Mouse (Mus musculus) forebrain, embryonic 12.5 days (tissue): ENCODE results near the gene Ccin. TPM values are rescaled to one million over a fixed set of nuclear protein-coding genes. Genes with fewer than 3 reads are reported as not detected.

Experiments
- ATAC-seq: fragments of 200-750 bp; cut with Nextera tagmentation; 2 replicates; pipeline ENCODE4 v1.8.0; 2017; ENCODE audit warnings: moderate TSS enrichment; ENCODE audit not compliant: low FRiP score
- H3K27ac ChIP-seq: fragments of 300-500 bp; sonication (generic); 2 replicates; pipeline ENCODE4 v1.5.1; 2016; ENCODE audit warnings: mild to moderate bottlenecking
- H3K27me3 ChIP-seq: fragments of 300-500 bp; sonication (generic); 2 replicates; pipeline ENCODE4 v1.6.1; 2016; ENCODE audit warnings: mild to moderate bottlenecking
- H3K36me3 ChIP-seq: fragments of 300-500 bp; sonication (generic); replicated peaks from 2 replicates; pipeline ENCODE4 v1.6.1; 2016; ENCODE audit warnings: mild to moderate bottlenecking
- H3K4me1 ChIP-seq: fragments of 300-500 bp; sonication (generic); 2 replicates; pipeline ENCODE4 v1.6.1; 2016
- H3K4me2 ChIP-seq: fragments of 300-500 bp; sonication (generic); 2 replicates; pipeline ENCODE4 v1.6.1; 2016; ENCODE audit warnings: mild to moderate bottlenecking, moderate library complexity
- H3K4me3 ChIP-seq: fragments of 300-500 bp; sonication (generic); replicated peaks from 2 replicates; pipeline ENCODE4 v1.5.1; 2016; ENCODE audit warnings: mild to moderate bottlenecking
- H3K9ac ChIP-seq: fragments of 300-500 bp; sonication (generic); 2 replicates; pipeline ENCODE4 v1.6.1; 2016; ENCODE audit warnings: mild to moderate bottlenecking
- H3K9me3 ChIP-seq: fragments of 300-500 bp; sonication (generic); 2 replicates; pipeline ENCODE4 v1.6.1; 2016
- WGBS: fragments of 180-500 bp; shearing (Covaris S2); methylation state at CpG from one replicate; pipeline ENCODE4 v1.1.7; 2016; 5-methylcytosine and 5-hydroxymethylcytosine counted together
- polyA plus RNA-seq: library from polyadenylated mRNA; unstranded; fragments of >200 nt; fragmentation: Nextera tagmentation; extraction: Ambion mirVana; gene quantifications from 2 replicates; pipeline ENCODE4 v1.2.1, GENCODE M21; 2016

Ccin gene
- polyA plus RNA-seq, 1 experiment from 2014 or later = 0.09 TPM

DNA sequence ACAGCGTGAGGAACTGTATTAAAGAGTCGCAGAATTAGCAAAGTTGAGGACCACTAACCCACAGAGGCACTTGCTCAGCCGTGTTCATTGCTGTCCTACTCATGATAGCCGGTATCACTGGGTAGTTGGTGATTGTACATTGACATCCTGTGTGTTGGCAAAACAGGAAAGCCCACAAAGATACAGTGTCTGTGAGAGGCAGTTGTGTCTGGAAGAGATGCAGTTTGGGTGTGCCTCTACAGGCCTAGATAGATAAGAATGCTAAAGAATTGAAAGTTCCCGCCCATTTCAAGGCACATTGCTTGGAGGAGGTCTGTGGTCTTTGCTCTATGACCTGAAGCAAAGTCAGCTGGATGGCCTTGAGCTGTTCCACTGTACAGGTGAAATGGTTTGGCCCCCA lies 20.8 kb downstream of the Ccin start, which contains the start of gene Clta:
Gene Clta, plus strand, starts transcription at position 327 of the 400 bp plus-strand sequence.
- ATAC-seq = no peak
- Histone ChIP-seq H3K4me1 (no peaks in the 10 kb centered on the region), H3K9ac (no peak within 1 kb of the TSS), H3K27me3 (no peaks in the 10 kb centered on the region), H3K27ac (no peak within 1 kb of the TSS), H3K4me2 (no peak within 1 kb of the TSS), H3K36me3 (no peaks in the 10 kb centered on the region), H3K4me3 (no peak within 1 kb of the TSS), H3K9me3 (no peaks in the 10 kb centered on the region)
- 92% methylated on average over 5 of the region's 5 CpGs for WGBS

DNA sequence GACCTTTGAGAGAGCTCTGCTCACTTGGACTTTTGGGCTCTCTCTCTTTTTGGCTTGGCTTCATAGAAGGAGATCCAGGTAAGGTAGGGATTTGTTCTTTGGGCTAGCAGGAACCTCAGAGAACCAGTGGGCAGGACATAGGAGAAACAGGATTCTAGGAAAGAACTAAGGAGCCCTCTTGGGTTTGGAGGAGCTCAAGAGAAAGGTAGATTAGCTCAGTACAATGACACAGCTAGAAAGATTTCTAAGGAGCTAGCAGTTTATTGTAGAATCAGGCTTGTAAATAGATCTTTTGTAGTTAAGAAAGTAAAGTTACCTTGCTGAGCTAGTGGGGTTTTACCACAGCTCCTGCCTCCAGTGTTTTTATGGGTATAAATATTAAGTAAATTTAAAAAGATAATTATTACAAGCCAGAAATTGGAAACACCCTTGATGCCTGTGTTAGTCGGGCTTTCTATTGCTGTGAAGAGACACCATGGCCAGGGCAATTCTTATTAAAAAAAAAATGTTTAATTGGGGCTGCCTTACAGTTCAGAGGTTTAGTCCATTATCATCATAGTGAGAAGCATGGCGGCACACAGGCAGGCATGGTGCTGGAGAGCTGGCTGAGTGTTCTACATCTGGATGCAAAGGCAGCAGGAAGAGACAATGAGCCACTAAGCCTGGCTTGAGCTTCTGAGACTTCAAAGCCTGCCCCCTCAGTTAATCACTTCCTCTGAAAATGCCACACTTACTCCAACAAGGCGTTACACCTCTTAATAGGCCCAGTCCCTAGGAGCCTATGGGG lies 21.5 kb downstream of the Ccin start:
- ATAC-seq = no peak
- H3K27ac ChIP-seq = no peak overlapping the region
- H3K27me3 ChIP-seq = no peaks in the 10 kb centered on the region
- no peak overlapping the region for H3K4me2 ChIP-seq
- no peaks in the 10 kb centered on the region for H3K4me1 ChIP-seq
- H3K36me3 ChIP-seq = no peaks in the 10 kb centered on the region
- no peak overlapping the region for H3K4me3 ChIP-seq
- no peaks in the 10 kb centered on the region for H3K9me3 ChIP-seq
- 66% methylated on average over 3 of the region's 3 CpGs for WGBS
- no peak overlapping the region for H3K9ac ChIP-seq

DNA sequence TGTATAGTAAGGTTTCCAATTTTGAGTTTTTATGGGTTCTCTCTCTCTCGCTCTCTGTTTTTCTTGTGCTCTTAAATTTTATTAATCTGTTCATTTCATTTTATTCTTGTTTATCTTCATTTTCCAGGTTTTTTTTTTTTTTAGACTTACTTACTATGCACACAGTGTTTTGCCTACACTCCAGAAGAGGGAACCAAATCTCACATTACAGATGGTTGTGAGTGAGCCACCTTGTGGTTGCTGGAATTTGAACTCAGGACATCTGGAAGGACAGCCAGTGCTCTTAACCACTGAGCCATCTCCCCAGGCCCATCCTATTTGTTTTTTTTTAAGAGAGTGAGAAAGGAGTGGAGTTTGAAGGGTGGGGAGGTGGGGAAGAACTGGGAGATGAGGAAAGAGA lies 26.9 kb downstream of the Ccin start:
- Histone ChIP-seq H3K36me3 (no peaks in the 10 kb centered on the region), H3K4me1 (peaks cover 20% of the 10 kb centered on the region), H3K9me3 (no peaks in the 10 kb centered on the region), H3K27me3 (no peaks in the 10 kb centered on the region), H3K4me2 (no peak overlapping the region), H3K9ac (no peak overlapping the region), H3K27ac (no peak overlapping the region), H3K4me3 (no peak overlapping the region)
- ATAC-seq = no peak
- WGBS = 96% methylated on average over 1 of the region's 1 CpGs

DNA sequence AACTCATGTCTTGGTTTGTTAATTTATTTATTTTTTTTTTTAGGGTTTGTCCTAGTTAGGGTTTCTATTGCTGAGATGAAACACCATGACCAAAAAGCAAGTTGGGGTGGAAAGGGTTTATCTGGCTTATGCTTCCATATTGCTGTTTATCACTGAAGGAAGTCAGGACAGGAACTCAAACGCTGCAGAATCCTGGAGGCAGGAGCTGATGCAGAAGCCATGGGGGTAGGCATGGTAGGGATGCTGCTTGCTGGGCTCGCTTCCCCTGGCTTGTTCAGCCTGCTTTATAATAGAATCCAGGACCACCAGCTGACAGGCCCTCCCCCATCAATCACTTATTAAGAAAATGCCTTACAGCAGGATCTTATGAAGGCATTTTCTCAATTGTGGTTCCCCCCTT lies 27.6 kb downstream of the Ccin start:
- H3K4me2 ChIP-seq = no peak overlapping the region
- ATAC-seq = no peak
- H3K4me1 ChIP-seq = peaks cover 20% of the 10 kb centered on the region
- no peaks in the 10 kb centered on the region for H3K27me3 ChIP-seq
- 43% methylated on average over 2 of the region's 2 CpGs for WGBS
- H3K9me3 ChIP-seq = no peaks in the 10 kb centered on the region
- no peak overlapping the region for H3K27ac ChIP-seq
- no peak overlapping the region for H3K9ac ChIP-seq
- H3K36me3 ChIP-seq = 0 out of 2 replicates have a peak, but pooled peaks cover 2% of the 10 kb centered on the region
- no peak overlapping the region for H3K4me3 ChIP-seq

DNA sequence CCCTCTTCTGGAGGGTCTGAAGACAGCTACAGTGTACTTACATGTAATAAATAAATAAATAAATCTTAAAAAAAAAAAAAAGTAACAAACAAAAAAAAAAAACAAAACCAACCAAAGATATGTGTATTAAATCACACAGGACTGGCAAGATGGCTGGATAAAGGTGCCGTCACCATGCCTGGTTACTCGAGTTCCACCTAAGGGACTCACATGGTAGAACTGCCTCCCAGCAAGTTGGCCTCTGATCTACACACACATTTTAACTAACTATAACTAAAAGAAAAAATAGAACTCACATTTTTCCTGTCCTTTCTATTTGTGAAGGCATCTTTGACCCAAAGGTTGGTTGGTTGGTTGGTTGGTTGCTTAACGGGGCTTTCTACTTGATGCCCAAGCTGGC lies 28.5 kb downstream of the Ccin start:
- 84% methylated on average over 3 of the region's 3 CpGs for WGBS
- Histone ChIP-seq H3K27ac (0 out of 2 replicates have a peak overlapping the region, but pooled peaks have one; percentile 70), H3K9ac (peak overlapping the region; percentile 91), H3K27me3 (no peaks in the 10 kb centered on the region), H3K4me3 (peak overlapping the region; percentile 97), H3K36me3 (0 out of 2 replicates have a peak, but pooled peaks cover 4% of the 10 kb centered on the region), H3K9me3 (no peaks in the 10 kb centered on the region), H3K4me2 (peak overlapping the region; percentile 99), H3K4me1 (peaks cover 20% of the 10 kb centered on the region)
- ATAC-seq = no peak

DNA sequence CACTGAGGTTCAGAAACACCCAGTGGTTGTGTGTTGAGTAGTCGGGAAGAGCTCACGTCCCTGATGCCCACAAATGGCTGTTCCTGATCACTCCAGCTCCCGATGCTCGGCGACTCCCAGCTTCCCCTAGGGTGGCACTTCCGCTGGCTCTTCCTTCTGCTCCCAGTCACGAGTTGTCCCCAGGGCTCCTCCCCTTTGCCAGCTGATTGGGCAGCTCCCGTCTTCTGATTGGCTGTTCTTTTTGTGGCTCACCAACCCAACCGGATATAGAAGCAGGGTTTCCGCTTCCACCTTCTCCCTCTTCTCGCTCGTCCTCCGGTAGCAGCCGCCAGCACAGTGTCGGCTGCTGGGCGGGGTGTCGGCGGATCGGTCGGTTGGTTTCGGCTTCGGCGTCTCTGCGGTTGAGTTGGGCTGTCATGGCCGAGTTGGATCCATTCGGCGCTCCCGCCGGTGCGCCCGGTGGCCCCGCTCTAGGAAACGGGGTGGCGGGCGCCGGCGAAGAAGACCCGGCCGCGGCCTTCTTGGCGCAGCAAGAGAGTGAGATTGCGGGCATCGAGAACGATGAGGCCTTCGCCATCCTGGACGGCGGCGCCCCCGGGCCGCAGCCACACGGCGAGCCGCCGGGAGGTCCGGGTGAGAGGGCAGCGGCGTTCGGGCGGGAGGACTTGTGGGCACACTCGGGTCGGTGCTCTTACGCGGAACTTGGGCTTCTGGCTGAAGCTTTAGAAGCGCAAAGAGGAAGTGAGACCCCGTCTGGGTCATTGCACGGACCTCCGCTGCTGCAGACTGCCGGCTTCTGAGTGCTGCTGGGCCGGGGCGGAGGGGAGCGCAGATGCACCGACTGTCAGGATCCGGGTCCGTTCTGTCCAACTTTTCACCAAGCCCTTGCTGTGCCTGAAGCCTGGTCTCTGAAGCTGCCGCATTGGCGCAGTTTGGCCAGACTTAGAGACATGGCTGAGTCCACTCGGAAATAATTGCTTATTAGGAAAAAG lies 29.4 kb downstream of the Ccin start:
- peak overlapping the region; percentile 70 for H3K27ac ChIP-seq
- H3K4me1 ChIP-seq = peaks cover 20% of the 10 kb centered on the region
- H3K9ac ChIP-seq = peak overlapping the region; percentile 91

DNA sequence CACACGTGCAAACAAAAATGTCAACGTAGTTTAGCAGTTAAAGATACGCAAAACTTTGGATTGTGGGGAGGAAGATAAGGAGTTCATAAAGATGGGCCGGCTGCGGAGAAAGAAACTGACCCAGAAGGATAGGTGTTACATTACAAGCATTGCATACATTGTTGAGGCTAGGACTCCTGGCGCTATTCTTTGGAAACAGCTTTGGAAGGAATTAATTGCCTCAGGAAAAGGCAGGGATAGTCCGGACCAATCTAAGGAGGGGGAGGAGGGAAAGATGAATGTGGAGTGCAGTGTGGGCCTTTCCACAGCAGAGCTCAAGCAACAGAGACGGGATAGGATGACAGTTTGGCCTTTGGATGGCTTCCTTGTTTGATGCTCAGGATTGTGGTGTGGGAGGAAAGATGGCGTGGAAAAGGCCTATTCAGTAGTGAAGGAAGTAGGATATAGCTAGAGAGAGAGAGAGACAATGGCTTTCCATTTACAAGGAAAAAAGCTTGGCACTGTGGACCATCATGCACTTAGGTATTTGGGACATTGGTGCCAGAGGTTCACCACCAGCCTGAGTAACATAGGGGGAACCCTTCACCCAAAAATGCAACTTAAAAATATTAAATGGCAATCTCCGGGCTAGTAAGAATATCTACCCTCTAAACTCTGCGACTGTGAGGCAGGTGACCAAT lies 30.2 kb downstream of the Ccin start:
- H3K4me3 ChIP-seq = peak overlapping the region; percentile 97
- H3K27ac ChIP-seq = no peak overlapping the region
- no peaks in the 10 kb centered on the region for H3K9me3 ChIP-seq
- H3K4me2 ChIP-seq = peak overlapping the region; percentile 99
- no peaks in the 10 kb centered on the region for H3K27me3 ChIP-seq
- no peak for ATAC-seq
- 0 out of 2 replicates have a peak, but pooled peaks cover 6% of the 10 kb centered on the region for H3K36me3 ChIP-seq
- peaks cover 20% of the 10 kb centered on the region for H3K4me1 ChIP-seq
- H3K9ac ChIP-seq = peak overlapping the region; percentile 91
- 23% methylated on average over 11 of the region's 11 CpGs for WGBS

More for the DNA sequence above, 29.4 kb downstream of the Ccin start:
- Histone ChIP-seq H3K9me3 (no peaks in the 10 kb centered on the region), H3K4me2 (peak overlapping the region; percentile 99), H3K4me3 (peak overlapping the region; percentile 97), H3K27me3 (no peaks in the 10 kb centered on the region), H3K36me3 (0 out of 2 replicates have a peak, but pooled peaks cover 6% of the 10 kb centered on the region)
- under 1% methylated on average over 77 of the region's 77 CpGs for WGBS
- peak; percentile 99 for ATAC-seq

DNA sequence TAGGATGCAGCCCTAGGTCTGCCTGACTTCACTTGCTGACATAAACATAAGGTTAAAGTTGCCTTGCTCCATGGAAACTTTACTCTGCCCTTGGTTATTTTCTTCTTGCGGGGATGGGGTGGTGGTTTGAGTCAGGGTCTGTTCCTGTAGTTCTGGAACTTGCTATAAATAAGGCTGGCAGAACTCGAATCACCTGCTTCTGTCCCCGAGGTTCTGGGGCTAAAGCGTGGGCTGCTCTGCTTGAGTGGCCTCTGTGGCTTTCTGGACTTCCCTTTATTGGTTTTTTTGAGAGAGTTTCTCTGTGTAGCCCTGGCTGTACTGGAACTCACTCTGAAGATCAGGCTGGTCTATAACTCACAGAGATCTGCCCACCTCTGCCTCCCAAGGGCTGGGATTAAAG lies 32.8 kb downstream of the Ccin start:
- no peak for ATAC-seq
- no peak overlapping the region for H3K4me2 ChIP-seq
- H3K9ac ChIP-seq = no peak overlapping the region
- no peak overlapping the region for H3K27ac ChIP-seq
- H3K9me3 ChIP-seq = no peaks in the 10 kb centered on the region
- H3K27me3 ChIP-seq = no peaks in the 10 kb centered on the region
- peaks cover 20% of the 10 kb centered on the region for H3K4me1 ChIP-seq
- H3K36me3 ChIP-seq = peaks cover 30% of the 10 kb centered on the region
- H3K4me3 ChIP-seq = no peak overlapping the region
- 95% methylated on average over 4 of the region's 4 CpGs for WGBS

DNA sequence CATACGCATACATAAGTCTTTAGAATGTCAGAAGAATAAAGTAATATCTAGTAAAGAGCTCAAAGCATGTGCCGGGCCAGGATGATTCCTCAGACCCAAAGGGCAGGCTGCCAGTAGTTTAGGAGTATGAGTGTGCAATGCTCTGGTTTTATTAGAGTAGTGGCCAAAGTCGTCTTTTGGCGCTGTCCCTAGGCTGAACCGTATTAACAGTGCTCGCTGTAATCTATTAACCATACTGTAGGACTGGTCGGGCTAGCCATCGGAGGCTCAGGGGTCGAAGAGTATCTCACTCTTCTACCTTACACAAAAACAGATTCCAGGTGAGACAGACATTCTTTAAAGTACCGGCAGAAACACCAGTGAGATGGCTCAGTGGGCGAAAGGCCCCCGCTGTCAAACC lies 33.5 kb downstream of the Ccin start:
- Histone ChIP-seq H3K9me3 (no peaks in the 10 kb centered on the region), H3K36me3 (peaks cover 37% of the 10 kb centered on the region), H3K4me2 (no peak overlapping the region), H3K4me3 (no peak overlapping the region), H3K27me3 (peaks cover 2% of the 10 kb centered on the region; the same call in 1 of the 2 replicates), H3K27ac (no peak overlapping the region), H3K9ac (no peak overlapping the region), H3K4me1 (peaks cover 19% of the 10 kb centered on the region)
- ATAC-seq = no peak
- WGBS = 96% methylated on average over 12 of the region's 12 CpGs

DNA sequence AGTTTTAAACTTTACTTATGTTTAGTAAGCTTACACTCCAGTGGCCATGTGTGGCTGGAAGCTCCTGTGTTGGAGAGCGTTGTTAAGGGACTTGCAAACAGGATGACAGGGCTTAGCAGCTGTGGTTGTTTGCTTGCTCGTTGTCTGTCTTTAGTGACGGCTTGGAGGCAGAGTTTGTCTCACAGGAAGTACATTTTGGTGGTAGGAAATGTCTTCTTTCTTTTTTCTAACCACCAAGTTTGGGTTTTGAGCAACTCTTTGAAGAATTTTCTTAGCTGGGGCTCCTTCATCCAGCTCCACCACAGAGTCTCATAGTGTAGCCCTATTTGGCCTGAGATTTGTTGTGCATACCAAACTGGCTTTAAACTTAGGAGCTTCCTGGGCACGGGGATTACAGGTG lies 39.0 kb downstream of the Ccin start:
- Histone ChIP-seq H3K4me1 (no peaks in the 10 kb centered on the region), H3K27me3 (peaks cover 44% of the 10 kb centered on the region), H3K36me3 (peaks cover 87% of the 10 kb centered on the region), H3K9me3 (no peaks in the 10 kb centered on the region), H3K27ac (no peak overlapping the region), H3K4me3 (no peak overlapping the region), H3K9ac (no peak overlapping the region), H3K4me2 (no peak overlapping the region)
- no peak for ATAC-seq
- WGBS = 89% methylated on average over 4 of the region's 4 CpGs

DNA sequence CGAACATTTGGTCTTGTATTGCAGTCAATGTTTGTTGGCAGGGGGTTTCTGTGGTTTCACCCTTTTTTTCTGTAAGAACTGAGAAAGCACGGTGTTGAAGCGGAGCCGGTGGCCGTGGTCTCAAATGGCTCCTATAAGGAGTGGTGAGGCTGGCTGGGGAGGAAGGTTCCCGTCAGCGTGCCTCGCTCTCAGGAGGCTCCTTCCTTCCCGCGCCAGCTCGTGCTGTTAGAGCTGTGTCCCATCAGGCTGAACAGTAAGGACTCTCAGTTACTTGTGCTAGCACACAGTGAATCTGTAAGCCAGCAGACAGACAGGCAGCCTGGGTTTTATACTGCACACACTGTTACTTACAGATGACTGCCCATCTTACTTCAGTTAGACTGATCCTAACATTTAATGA lies 39.5 kb downstream of the Ccin start:
- 89% methylated on average over 11 of the region's 11 CpGs for WGBS

DNA sequence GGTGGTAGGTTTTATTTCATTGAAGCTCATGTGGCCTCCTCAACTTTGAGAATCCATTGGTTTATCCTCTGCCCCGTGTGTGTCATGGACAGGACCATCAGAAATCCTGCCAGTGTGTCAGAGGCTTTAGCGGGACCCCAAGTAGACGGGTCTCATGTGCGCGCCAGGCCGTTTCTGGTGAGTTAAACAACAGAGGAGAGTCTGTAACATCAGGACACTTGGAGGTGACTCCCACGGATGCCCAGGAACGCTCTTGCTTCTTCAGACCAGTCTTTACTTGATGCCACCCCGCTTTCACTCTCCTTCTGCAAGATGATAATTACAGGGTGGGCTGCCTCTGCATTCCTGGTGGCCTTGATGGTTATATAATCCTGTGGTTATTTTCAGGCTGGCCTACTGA lies 40.4 kb downstream of the Ccin start:
- Histone ChIP-seq H3K27ac (no peak overlapping the region), H3K27me3 (peaks cover 52% of the 10 kb centered on the region), H3K9me3 (no peaks in the 10 kb centered on the region), H3K9ac (no peak overlapping the region), H3K4me2 (no peak overlapping the region), H3K4me3 (no peak overlapping the region), H3K4me1 (peaks cover 13% of the 10 kb centered on the region), H3K36me3 (peaks cover 99% of the 10 kb centered on the region)
- 96% methylated on average over 9 of the region's 9 CpGs for WGBS
- ATAC-seq = no peak

More for the DNA sequence above, 39.5 kb downstream of the Ccin start:
- no peak overlapping the region for H3K9ac ChIP-seq
- H3K4me1 ChIP-seq = peaks cover 4% of the 10 kb centered on the region; the same call in 1 of the 2 replicates
- no peak overlapping the region for H3K27ac ChIP-seq
- ATAC-seq = no peak
- no peak overlapping the region for H3K4me2 ChIP-seq
- H3K36me3 ChIP-seq = peaks cover 91% of the 10 kb centered on the region
- no peaks in the 10 kb centered on the region for H3K9me3 ChIP-seq
- H3K4me3 ChIP-seq = no peak overlapping the region
- peaks cover 48% of the 10 kb centered on the region for H3K27me3 ChIP-seq
